Mouse (Mus musculus) testis, postnatal 10 days (tissue): Measurements from ENCODE around the gene Pum2.
"Not testable (repeated sequence)": the region's sequence is repeated elsewhere in the genome, so short reads cannot be mapped to it uniquely, and the experiment has no call there.

Source experiments
- DNase-seq: peaks from one replicate; pipeline ENCODE4 v3.0.0; 2021; ENCODE audit warnings: low spot score

Gene Pum2

DNA sequence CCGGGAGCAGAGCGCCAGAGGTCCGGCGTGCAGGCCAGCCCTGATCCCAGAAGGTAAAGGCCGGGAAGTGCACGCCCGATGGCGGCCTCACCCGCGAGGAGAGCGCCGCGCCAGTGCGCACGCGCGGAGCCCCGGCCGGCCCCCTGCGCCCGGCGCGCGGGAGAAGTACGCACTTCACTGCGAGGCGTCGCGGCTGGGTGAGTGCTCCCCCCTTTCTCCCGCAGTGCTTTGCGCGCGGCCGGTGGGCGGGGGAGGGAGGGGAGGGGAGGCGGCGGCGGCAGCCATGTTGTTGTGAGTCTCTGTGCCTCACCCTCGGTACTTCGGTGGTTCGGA, at the start of gene Pum2:
Pum2 (plus strand) TSS at position 161 of the 333 bp plus-strand sequence.
- DNase-seq, result peak; percentile 95

DNA sequence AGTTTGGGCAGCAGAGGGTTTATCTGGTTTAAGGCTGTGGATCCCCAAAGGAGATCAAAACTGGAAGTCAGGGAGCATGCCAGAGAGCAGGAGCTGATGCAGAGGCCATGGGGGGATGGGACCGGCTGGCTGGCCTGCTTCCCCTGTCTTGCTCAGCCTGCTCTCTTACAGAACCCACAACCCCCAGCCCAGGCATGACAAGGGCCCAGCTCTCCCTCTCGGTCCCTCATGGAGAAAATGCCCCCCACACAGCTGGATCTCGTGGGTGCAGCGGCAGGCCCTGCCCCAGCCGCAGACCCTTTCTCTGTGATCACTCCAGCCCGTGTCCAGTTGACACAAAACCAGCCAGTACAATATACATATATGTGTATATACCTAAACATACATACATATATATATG, 44.4 kb upstream of the Pum2 start:
- no peak for DNase-seq

DNA sequence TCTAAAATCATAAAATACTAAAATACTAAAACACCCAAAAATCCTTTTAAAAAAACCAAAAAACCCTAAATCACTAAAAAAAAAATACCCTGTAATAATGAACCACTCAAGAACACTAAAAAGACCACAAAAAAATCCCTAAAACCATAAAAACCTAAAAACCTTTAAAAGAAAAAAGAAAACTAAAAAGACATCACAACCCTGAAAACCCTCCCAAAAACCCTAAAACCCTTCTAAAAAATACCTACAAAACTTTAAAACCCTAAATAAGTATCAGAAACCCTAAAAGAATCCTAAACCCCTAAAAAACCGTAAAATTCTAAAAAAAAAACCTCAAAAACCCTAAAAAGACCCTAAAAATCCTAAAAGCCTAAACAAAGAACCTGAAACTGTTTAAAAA, 42.2 kb upstream of the Pum2 start:
- DNase-seq, result no peak

DNA sequence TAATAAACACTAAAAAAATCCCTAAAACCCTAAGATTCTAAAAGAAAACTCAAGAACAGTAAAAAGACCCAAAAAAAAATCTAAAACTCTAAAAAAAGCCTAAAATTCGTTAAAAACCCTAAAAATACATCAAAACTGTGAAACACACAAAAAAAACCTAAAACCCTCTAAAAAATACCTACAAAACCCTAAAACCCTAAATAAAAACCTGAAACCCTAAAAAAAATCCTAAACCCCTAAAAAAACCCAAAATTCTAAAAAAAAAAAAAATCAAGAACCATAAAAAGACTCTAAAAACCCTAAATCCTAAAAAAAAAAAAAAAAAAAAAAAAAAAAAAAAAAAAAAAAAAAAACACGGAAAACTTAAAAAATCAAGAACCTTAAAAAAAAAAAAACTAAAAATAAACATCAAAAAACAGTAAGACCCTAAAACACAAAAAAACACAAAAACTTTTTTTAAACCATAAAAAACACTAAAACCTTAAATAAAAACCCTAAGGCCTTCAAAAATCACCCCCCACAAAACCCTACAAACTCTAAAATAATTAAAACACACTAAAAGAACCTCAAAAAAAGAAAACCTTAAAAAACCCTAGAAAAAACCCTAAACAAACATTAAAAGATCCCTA, 41.1 kb upstream of the Pum2 start:
- no peak for DNase-seq

DNA sequence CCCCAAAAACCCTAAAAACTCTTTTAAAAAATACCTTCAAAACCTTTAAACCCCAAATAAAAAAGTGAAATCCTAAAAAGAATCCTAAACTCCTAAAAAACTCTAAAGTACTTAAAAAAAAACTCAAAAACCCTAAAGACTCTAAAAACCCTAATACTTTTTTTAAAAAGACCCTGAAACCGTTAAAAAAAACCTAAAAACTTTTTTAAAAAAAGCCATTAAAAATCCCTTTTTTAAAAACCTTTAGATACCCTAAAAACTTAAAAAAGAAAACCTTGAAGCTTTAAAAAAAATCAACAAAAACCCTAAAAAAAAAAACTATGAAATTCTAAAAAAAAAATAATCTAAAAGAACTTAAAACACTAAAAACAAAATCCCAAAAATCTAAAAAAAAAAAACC, 39.6 kb upstream of the Pum2 start:
- DNase-seq, result no peak

DNA sequence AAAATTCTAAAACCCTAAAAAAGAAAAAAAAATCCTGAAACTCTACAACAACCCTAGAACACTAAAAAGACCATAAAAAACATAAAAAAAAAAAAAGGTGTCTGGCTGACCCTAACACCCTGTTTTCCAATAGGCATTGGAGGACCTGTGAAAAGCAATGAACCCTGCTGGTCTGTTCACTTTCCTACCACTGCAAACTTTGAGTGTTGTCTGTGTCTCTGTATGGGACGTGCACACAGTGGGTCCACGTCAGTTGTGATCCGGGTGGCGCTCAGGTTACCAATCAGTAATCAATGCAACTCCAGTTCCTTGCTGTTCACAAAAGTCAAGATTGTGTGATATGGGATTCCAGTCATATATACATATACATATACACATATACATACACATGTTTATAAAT, 38.4 kb upstream of the Pum2 start:
- DNase-seq, result no peak

GRCm38 (mm10) chr12:8636945-8637344, 37.0 kb upstream of the Pum2 start:
- no peak for DNase-seq

GRCm38 (mm10) chr12:8638411-8639087, 35.4 kb upstream of the Pum2 start:
- DNase-seq, result peak; percentile 86

DNA sequence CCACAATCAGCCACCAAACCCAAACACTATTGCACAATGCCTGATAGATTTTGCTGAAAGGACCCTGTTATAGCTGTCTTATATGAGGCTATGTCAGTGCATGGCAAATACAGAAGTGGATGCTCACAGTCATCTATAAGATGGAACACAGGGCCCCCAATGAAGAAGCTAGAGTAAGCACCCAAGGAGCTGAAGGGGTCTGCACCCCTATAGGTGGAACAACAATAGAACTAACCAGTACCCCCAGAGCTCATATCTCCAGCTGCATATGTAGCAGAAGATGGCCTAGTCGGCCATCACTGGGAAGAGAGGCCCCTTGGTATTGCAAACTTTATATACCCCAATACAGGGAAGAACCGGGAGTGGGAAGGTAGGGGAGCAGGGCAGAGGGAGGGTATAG, 33.7 kb upstream of the Pum2 start:
- not testable (repeated sequence) for DNase-seq

DNA sequence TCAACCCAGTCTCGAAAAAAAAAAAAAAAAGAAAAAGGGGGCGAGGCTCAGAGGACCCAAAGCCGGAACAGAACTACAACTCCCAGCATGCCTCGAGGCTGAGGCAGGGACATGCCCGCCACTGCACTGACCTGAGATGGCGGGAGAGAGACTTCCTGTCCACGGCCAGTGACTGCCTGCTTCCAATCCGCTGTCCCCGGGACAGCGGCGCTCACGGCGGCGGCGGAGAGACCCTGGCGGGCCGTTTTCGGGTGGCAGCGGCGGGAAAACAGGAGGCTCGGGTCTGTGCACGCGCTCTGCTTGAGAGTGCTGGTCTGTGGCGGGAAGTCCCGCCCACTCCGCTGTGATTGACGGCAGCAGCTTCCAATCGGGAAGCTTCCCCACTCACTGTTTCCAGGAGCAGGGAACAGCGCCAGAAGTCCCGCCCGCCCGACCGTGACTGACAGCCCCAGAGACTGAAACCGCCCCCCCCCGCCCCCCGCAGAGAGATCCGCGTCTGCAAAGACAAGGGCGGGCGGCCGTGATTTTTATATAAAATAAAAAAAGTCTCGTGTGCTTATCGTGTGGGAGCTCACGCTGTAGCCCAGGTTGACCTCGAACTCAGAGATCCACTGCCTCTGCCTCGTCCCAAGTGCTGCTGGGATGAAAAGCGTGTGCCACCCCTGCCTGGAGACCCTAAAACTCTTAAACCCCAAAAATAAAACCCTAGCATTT, 33.1 kb upstream of the Pum2 start:
- peak; percentile 99 for DNase-seq

- peak; percentile 46 for DNase-seq
Observed at GRCm38 (mm10) chr12:8641425-8641735, 32.6 kb upstream of the Pum2 start.

GRCm38 (mm10) chr12:8648211-8648610, 25.7 kb upstream of the Pum2 start:
- not testable (repeated sequence) for DNase-seq

DNA sequence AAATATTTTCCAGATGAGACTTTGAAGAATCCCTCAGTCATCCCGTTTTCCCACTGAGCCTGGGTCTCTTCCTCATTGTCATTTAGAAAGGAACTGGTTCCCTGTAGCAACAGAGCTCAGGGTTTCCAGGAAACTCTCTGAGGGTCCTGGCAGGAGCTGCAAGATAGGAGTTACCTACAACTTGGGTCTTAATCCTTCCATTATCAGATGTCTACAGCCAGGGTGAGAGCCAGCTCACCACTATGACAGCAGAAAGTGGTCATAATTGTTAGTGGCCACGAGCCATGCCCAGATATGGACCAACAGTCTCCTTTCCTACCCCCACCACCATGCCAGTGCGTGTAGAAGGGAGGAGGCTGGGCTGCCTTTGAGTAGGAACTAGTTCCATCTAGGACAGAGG, 23.9 kb upstream of the Pum2 start:
- DNase-seq, result not testable (repeated sequence)

GRCm38 (mm10) chr12:8656596-8656995, 17.3 kb upstream of the Pum2 start:
- no peak for DNase-seq

DNA sequence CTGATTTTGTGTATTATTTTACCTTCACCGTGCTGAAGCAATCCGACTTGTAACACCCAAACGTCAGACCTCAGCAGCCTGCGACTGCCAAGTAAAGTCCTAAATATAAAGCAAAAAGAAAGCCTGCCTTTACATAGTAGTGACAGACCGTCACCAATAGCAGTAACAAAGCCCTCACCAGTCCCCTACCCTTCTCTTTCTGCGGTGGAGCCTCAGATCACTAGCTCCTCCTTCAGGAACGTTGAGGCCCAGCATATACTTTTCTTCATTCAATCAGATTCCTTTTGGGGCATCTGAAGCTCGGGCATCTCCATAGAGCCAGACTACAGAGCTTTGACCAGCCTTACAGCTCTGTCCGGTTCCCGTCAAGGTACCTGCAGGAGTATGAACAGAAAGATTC, 16.8 kb upstream of the Pum2 start:
- no peak for DNase-seq

GRCm38 (mm10) chr12:8657629-8658366, 16.1 kb upstream of the Pum2 start:
- DNase-seq, result no peak

DNA sequence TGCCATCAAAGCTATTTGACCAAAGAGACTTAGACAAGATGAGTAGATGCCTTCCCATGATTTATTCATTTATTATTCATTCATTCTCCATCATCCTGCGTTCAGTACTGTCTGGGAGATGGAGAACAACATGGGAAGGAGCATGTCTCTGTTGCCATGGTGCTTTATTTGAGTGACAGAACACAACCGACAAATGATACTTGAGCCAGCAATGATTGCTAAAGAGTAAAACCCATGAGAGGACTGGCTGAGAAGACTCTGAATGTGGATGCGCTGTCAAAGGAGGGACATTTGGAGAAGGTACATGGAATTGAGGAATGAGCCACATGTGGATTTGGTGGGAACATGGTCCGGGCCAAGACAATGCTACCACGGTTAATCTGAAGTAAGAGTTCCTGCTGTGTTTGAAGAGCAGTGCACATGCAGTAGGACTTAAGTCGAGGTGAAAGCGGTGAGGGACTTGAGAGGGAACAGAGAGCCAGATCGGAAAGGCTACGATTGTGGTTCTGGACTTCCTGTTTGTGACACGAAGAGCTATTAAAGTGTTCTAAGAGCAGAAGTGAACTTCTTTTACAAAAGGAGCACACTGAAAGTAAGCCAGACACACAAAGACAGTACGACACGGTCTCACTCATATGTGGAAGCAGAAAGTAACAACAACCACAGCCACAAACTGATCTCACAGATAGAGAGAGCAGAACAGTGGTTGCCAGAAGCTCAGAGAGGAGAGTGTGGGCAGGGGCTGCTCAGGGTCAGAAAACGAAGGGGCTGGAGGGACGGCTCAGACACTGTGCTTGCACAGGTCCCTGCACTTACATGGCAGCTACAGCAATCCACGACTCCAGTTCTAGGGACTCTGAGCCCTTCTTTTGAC, 14.3 kb upstream of the Pum2 start:
- DNase-seq, result no peak

- no peak for DNase-seq
Observed at GRCm38 (mm10) chr12:8661747-8662146, 12.2 kb upstream of the Pum2 start.

DNA sequence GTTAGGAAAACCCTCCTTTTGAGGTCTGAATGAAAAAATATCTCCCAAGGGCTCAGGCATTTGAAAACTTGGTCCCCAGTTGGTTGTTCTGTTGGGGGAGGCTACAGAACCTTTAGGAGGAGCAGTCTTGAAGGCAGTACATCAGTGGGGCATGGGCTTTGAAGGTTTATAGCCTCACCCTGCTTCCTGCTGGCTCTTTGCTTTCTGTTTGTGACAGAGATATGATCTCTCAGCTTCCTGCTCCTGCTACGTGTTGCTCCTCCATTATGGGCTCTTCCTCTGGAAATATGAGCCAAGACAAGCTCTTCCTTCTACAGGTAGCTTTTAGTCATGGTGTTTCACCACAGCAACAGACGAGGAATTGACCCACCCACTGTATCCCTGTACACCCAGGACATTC, 11.8 kb upstream of the Pum2 start:
- DNase-seq, result no peak

DNA sequence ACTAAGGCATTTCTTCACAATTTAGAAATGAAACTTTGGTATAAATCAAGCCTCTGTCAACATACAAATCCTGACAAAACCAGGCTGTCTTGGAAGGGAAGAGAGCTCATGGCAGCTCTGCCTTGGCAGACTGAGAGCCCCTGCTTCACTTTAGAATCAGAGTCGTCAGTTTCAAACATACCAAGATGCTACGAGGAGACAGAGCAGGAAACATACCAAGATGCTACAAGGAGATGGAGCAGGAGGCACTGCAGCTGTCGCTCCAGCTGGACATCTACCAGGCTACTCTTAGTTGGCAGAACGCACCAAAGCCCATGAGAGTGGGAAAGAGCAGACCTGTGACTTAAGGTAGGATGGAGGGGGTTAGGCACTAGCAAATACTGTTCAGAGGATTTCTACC, 11.2 kb upstream of the Pum2 start:
- no peak for DNase-seq

- DNase-seq, result no peak
Observed at GRCm38 (mm10) chr12:8667473-8668255, 6.3 kb upstream of the Pum2 start.
